Mouse (Mus musculus) telencephalon, adult 2 months (tissue): ENCODE data around the gene Dnajb4.
A peak's percentile ranks its signal among the peaks of the same experiment; 100 is the strongest.

ENCODE experiments used
- DNase-seq: peaks from one replicate; pipeline ENCODE4 v3.0.0-alpha.2; 2011; ENCODE audit warnings: low read depth, low spot score

Gene Dnajb4

DNA sequence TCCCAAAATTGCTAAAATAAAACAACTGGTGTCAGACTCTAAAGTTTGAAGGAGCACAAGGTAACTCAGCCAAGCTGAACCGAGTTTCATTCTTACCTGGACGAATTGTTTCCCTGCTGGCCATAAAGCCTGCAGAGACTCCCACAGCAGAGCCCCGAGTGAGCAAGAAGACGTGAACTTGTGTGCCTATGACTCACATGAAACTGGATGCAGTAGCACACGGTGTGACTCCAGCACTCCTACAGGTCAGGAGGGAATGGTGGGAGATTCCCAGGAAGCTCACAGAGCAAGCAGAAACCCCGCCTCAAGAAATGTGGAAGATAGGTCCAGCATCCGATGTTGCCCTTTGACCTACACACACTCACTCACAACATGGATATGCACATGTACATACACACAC, 38.2 kb downstream of the Dnajb4 start:
- no peak for DNase-seq

DNA sequence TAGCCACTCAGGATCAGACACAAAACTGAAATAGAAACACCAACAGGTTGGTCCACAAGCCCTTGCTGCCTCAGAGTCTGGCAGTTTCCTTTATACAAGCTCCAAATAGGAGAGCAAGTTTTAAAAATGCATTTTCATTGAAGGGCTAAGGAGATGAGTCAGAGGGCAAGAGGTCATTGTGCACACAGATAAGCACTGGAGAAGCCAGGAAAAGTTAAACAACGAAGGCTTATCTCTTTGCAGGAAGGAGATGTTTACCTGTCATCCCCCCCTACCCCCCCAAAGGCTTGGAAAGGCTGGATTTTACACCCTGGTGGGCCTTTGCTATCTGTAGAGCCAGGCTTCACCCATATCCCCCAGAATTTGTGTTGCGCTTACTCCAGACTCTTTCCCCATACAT, 38.9 kb downstream of the Dnajb4 start:
- DNase-seq: no peak

DNA sequence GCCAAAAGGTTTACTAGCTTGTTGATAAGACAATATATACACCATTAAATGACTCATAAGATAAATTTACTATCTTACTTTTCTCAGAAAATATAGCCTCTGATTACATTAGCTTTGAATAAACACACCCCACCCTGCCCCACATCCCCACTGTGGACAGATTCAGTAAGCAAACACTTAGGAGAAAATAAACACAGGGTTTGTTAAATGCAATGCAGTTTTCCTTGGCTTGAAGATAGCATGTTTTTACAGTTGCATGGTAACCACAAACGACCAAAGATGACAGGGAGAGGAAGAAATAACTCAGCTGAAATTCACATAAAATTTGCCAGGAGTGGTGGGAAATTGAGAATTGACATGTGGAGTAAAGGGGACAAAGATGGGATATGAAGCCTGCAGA, 39.7 kb downstream of the Dnajb4 start:
- no peak for DNase-seq

DNA sequence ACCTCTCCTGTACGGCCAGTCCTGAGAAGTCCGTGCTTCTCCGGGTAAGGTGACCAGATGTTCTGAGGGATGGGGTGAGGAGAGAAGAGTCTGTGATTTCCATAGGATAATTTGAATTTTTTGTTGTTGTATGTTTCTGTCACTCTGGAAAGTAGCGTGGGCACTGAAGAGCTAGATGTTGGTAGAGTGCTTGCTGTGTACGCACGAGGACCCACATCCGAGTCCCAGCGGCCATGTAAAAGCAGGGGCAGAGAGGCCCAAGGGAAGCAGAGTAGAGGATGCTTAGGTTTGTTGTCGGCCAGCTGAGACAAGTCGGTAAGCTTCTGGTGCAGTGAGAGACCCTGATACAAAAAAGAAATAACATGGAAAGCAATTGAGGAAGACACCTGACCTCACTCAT, 42.1 kb downstream of the Dnajb4 start:
- no peak for DNase-seq

DNA sequence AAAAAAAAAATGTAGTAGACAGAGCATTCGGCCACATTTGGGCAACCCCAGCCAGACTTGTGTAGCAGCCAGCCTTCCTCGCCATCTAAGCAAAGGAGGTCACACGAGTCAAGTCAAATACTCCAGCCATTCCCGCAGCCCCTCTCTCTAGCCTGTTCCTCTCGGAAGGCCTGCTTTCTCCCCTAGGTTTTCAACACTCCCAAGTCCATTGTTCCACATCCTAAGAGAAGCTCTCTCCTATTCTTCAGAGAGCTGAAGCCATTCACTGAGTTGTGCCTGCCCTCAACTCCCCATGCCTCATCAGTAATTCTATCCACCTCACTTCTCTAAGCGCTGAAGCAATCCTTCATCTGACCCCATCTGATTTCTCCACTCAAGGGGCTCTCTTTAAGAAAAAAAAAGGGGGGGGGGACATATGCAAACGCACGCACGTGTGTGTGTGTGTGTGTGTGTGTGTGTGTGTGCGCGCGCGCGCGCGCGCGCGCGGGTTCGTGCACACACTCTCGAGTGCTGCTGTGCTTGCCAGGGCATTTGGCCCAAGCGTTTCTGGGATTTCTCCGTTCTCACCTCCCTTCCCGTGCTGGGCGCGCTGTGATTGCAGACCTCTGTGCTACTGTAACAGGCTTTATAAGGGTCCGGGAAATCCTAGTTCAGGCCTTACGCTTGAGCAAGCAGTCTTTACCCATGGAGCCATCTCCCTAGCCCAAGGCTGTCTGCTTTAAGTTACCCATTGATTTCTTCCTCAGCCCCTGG, 43.2 kb downstream of the Dnajb4 start:
- no peak for DNase-seq

DNA sequence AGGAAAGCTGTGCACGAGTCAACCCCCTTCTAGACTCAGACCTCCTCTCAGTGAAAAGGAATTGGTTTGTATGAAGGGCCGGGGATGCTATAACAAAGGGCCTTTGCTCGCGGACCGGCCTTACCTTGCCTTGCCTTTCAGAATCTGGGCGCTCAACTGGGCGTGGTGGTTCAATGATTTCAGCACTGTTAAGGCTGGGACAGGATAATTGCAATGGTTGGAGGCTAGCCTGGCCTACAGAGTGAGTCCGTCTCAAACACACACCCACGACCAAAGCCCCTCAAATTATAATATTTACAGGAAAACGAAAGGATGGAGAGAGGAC, 44.0 kb downstream of the Dnajb4 start, which contains the start of gene Gipc2:
Gene Gipc2, minus strand, starts transcription at position 132 of the 325 bp plus-strand sequence.
- DNase-seq: no peak

DNA sequence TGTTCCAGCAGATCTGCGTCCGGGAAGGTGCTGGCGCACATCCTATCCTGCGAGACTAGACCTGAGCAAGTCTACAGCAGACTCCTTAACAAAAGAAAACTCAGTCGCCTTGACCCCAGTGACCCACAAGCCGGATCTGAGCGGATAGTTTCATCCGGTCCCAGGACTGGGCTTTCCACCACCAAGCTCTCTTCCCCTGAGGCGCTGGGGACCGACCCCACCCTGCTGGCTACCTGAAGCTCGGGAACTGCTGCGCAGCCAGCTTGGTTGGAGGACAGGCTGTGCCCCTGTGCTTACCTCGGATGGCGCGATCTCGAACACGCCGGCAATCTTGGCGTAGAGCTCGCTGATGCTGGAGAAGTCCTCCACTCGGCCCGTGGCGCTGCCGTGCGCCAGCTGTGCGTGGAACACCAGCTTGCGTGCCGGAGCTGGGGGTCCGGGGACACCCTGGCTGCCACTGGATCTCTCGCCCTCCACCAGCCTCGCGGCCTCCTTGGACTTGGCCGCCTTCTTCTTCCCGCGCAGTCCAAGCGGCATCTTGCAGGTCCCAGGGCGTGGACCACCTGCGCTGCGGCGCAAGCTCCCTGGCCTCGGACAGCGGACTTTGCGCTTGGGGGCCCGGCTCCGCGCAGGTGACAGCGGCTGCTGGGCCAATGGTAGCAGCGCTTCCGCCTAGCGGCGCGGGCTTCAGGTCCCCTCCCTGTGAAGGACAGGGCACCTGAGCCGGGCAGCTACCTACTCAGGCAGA, 44.6 kb downstream of the Dnajb4 start:
- DNase-seq: no peak

DNA sequence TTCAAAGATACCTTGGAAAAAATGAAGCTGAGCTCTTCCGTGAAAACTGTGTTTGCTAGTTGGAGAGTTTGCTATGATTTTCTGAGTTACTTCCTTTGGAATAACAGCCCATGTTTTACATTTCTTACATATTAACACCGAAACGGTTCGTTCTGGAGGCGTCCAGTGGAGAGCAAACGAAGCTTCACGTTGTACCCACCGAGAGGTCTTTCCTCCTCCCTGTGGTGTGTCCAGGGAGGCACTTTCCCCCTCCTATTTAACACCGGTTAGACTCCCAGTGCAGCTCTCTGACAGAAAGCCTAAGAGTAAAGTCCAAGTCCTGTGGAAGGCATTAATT, 45.1 kb downstream of the Dnajb4 start:
- DNase-seq: no peak

DNA sequence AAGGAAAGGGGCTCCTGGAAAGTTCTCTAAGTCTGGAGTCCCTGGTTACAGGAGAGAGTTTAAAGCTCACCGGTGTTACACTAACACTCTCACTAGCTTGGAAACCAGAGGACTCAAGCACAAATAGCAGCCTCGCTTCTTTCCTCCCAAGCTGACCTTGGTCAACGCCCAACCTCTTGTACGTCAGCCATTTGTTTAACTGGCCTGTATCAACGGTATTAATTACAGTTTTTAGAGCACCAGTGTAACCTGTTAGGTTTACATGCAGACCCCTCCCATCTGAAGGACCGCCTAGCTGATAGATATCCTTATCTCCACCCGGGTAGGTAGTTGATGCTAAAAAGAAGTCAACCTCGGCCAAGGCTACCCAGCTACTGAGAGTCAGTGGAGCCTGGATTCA, 46.8 kb downstream of the Dnajb4 start:
- no peak for DNase-seq

DNA sequence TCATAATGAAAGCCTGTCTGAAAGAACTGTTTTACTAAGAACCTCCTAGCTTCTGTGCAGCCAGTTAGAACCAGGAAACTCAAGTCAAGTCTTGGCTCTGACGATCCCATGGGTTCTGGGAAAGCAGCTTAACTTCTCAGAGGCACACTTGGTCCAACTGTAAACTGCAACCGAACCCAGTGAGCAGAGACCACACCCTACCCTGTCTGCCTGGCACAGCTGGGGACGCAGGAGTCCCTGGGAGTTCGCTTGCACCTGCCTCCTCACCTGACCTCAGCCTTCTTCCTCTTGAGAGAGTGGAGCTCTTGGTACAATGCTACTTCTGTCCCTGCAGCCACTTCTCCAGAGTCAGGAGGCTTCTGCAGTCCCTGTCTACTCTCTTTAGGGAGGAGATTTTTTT, 49.5 kb downstream of the Dnajb4 start:
- DNase-seq: no peak

DNA sequence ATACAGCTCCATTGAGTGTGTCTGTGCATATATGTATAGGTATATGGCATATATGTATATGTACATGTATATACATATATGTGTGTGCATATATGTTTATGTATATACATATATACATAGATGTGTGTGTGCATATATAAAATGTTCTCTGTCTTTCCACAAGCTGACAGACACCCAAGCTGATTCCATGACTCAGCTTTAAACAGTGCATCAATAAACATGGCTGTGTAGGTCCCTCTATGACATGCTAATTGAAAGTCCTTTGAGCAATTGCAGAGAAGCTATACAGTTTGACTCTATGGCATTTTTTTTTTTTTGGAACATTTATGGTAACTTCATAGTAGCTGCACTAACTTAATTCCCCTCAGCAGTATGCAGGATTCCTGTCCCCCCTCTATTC, 50.8 kb downstream of the Dnajb4 start:
- no peak for DNase-seq

DNA sequence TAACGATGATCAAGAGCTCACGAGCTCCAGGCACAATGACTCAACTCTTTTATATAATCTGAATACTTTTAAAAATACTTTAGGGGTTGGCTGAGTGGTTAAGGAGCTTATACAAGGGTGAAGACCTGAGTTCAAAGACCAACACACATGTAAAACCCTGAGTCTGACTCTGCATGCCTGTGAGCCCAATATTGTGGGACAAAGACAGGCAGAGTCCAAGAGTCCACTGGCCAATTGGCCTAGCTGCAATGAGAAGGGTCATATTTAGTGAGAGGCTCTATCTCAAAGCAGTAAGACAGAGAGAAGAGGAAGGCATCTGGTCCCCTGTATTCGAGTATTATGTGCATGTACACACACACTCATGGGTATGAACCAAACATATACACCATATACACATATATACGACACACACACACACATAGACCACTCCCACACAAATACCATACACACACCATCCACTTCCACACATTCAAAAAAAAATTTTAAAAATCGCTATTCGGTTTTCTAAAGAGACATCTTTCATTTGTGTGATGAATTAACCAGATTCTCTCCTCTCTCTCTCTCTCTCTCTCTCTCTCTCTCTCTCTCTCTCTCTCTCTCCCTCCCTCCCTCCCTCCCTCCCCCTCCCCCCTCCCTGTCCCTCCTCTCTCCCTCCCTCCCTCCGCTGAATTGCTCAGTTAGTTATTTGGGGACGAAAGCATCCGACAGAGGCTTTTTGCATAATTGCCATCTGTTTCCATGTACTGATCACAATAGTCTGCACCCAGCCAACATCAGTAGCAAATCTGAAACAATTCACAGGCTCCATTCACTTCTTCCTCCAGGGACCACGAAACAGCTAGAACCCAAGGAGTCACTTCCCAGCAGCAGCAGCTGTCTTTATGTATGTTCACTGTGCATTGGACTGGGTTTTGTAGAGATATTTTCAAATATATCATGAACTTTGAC, 51.5 kb downstream of the Dnajb4 start:
- no peak for DNase-seq

DNA sequence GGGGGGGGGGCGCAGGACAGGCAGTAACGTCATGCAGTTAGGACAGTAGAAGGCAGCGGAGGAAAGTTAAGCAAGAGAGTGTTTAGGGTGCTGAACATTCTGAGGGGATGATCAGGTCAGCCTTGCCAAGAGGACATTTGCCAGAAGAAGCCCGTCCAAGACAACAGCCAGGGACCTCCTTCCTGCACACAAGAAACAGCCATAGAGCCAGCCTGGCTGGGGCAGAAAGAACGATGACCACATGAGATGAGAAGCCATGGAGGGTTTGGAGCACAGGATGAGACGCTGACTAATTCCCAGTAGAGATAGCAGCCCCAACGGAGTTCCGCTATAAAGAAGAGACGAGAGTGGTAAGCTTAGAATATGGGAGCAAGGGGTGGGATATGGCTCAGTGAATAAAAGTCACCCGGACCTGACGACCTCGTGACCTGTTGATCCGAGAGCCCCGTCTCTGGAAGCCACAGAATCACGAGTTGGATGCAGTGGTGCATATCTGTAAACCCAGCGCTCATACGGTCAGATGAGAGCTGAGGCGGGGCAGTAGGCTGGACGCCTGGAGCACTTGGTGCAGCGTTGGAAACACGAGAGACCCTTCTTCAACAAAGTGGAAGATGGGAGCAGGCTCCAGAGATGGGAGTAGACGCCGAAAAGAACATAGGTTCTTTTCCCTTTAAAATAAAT, 53.1 kb downstream of the Dnajb4 start:
- no peak for DNase-seq

DNA sequence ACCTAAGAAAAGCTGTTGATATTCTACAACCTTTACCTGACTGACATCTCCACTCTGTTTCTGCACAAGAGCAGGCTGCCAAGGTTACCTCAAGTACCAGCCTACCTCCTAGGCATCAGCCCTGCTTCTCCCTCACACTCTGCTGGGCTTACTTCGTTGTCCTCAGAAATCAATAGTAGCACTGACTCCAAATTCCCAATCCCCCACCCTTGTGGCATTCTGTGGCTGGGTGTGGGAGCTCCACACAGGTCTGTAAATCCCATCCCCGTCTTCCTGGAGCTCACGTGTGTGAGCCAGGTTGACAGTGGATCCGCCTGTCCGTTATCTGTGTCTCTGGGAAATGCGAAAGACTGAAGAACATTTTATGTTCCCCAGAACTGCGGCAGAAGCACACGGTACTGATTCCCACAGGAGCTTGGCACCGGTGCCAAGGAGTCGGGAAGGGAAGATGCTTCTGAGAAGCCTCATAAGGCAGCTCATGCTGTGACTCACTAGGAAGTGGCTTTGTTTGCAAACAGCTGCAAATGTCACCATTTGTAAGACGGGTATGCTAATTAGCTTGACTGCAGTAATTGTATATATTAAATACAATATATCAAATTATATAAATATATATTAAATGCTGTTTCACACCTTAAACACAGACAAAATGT, 54.7 kb downstream of the Dnajb4 start:
- DNase-seq: peak; percentile 68

DNA sequence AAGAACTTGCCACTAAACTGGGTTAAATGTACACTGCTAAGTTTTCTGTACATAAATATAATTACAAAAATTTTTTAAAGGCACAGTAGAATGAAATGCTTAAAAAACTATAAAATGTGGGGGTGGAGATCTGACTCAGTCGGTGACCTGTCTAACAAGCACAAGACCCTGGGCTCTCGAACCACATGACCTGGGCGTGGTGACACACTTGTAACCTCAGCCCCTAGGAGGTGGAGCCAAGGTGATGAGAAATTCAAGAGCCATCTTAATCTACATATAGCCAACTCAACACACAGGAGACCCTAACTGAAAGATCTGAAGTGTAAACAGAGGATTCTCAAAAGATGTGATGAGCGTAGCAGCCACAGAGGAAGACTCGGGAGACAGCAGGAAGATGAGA, 56.0 kb downstream of the Dnajb4 start:
- no peak for DNase-seq

DNA sequence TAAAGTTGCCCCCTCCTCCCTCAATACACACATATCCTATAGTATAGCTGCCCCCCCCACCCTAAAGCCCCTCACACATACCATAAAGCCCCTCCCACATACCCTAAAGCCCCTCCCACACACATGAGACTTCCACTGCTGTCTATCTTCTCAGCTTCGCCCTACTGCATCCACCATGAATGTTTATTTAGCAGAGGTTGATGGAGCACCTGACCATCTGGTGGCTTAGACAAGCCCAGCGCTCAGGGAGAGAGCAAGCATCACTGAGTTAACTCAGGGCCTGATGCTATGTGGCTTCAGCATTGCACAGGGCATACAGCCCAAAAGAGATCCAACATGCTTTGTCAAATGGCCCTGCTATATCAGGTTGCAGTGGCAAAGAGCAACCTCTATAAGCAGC, 57.0 kb downstream of the Dnajb4 start:
- DNase-seq: no peak

DNA sequence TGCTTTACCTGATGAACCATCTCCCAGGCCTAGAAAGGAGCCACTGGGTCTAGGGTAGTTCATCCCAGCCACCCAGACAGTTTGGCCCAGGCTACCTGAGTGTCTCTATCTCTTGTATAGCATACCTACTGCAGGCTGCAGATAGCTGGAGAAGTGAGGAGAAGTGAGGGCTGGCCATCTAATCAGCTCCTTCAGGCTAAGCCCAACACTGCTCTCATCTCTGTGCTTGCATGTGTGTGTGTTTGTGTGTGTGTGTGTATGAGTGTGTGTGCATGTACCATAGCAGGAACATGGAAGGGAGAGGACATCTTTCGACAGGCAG, 57.7 kb downstream of the Dnajb4 start:
- DNase-seq: no peak

DNA sequence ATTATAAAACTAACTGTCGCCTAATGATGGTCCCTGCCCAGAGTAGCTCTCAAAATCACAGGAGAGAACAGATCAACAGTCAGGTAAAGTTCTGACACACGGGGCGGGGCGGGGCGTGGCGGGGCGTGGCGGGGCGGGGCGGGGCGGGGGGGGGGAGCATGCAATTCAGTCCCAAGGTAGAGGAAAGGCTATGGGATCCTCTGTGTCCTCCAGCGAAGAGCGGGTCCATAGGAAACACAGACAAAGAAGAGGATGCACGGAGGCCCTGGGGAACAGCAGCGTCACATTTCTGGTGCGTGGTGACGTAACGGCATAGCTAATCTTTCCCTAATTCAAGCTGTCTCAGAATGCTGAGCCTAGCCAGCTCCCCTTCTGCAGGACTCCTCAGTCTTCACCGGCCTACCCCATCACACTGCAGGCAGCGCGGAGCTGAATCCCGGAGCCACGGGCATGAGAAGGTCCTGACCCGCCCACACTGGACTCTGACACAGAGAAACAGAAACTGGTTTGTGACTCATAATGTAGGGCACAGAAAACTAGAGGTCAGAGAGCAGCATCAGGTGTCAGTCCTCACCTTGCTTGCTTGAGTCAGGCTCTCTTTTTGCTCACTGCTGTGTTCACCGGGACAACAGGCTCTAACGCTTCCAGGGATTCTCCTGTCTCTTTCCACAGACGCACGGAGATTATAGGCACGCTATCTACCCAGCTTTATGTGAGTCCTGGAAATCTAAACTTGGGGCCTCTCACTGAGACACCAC, 58.2 kb downstream of the Dnajb4 start:
- DNase-seq: no peak

DNA sequence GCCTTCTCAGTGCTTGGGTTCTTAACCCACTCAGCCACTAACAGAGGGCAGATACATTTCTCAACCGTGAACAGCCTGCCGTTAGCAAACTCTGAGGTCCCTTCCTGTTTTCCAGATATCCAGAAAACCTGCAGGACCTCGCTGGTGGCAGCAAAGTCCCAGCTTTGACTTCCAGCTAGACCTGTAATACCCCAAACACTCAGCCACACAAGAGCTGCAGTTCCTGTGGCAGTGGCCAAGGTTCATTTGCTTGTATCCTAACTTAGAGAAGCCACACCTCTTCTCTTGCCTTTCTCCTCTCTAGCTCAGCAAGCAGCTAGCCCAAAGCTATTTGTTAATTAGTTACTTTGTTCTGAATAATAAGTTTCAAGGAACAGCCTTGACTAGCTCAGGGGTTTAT, 60.2 kb downstream of the Dnajb4 start:
- DNase-seq: no peak

DNA sequence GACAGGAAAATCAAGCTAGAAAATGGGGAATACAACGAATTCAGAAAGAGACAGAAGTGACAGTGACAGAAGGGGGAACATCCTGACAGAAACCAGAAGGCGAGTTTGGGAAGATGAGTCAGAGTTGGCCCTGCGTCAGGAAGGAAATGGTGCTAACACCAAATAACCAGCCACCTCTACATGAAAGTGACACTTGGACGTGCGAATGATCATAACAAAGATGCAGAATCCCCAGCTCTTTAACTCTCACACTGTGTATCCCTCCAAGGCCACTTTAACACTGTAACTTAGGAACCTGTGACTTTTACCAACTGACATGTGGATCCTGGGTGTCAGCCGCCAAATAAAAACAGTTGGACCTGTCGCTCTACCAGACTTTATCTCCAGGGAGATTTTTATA, 60.7 kb downstream of the Dnajb4 start:
- DNase-seq: no peak
